Mouse (Mus musculus): ENCODE results near the gene Fam151b.
A peak's percentile ranks its signal among the peaks of the same experiment; 100 is the strongest.

The Fam151b gene

GRCm38 (mm10) chr13:92483852-92484463 is at the start of gene Fam151b:
TSS of gene Fam151b (minus strand) at chr13:92484015.
- DNase-seq (ENCODE audit: low spot score in 2 of 2): peak; percentile 88 to 89

GRCm38 (mm10) chr13:92532216-92532615 is 48.4 kb upstream of the Fam151b start:
- DNase-seq (ENCODE audit: low spot score in 2 of 2): no peak

GRCm38 (mm10) chr13:92531237-92531636 is 47.4 kb upstream of the Fam151b start:
- no peak for DNase-seq (ENCODE audit: low spot score in 2 of 2)

- peak; percentile 90 to 97 for DNase-seq (ENCODE audit: low spot score in 2 of 2)
Measured at GRCm38 (mm10) chr13:92530721-92531211, 47.0 kb upstream of the Fam151b start, which contains the start of gene Zfyve16. TSS of gene Zfyve16 (minus strand) at chr13:92530868.

GRCm38 (mm10) chr13:92529828-92530720 is 46.3 kb upstream of the Fam151b start:
- DNase-seq (ENCODE audit: low spot score in 2 of 2): no peak

- no peak for DNase-seq (ENCODE audit: low spot score in 2 of 2)
Measured at GRCm38 (mm10) chr13:92523178-92523813, 39.5 kb upstream of the Fam151b start.

GRCm38 (mm10) chr13:92504871-92505270 is 21.1 kb upstream of the Fam151b start:
- DNase-seq (ENCODE audit: low spot score in 2 of 2): no peak

GRCm38 (mm10) chr13:92491923-92492322 is 8.1 kb upstream of the Fam151b start:
- DNase-seq (ENCODE audit: low spot score in 2 of 2): no peak

GRCm38 (mm10) chr13:92490817-92491216 is 7.0 kb upstream of the Fam151b start:
- no peak for DNase-seq (ENCODE audit: low spot score in 2 of 2)

GRCm38 (mm10) chr13:92483348-92483747 is 467 bp downstream of the Fam151b start:
- DNase-seq (ENCODE audit: low spot score in 2 of 2): peak; percentile 37 to 38

GRCm38 (mm10) chr13:92470151-92470550 is 13.7 kb downstream of the Fam151b start:
- no peak for DNase-seq (ENCODE audit: low spot score in 2 of 2)

- DNase-seq (ENCODE audit: low spot score in 2 of 2): no peak
Measured at GRCm38 (mm10) chr13:92469381-92469780, 14.4 kb downstream of the Fam151b start.

GRCm38 (mm10) chr13:92467891-92468290 is 15.9 kb downstream of the Fam151b start:
- no peak for DNase-seq (ENCODE audit: low spot score in 2 of 2)

GRCm38 (mm10) chr13:92464698-92465097 is 19.1 kb downstream of the Fam151b start:
- no peak for DNase-seq (ENCODE audit: low spot score in 2 of 2)

- DNase-seq (ENCODE audit: low spot score in 2 of 2): no peak
Measured at GRCm38 (mm10) chr13:92446872-92447271, 36.9 kb downstream of the Fam151b start.

GRCm38 (mm10) chr13:92440286-92440685 is 43.5 kb downstream of the Fam151b start:
- DNase-seq (ENCODE audit: low spot score in 2 of 2): no peak

- DNase-seq (ENCODE audit: low spot score in 2 of 2): no peak
Measured at GRCm38 (mm10) chr13:92438656-92439055, 45.2 kb downstream of the Fam151b start.

GRCm38 (mm10) chr13:92427351-92427855 is 56.4 kb downstream of the Fam151b start:
- no peak for DNase-seq (ENCODE audit: low spot score in 2 of 2)

- peak; percentile 15 to 35 for DNase-seq (ENCODE audit: low spot score in 2 of 2)
Measured at GRCm38 (mm10) chr13:92426294-92427051, 57.3 kb downstream of the Fam151b start.

GRCm38 (mm10) chr13:92425758-92426264 is 58.0 kb downstream of the Fam151b start, which contains the start of gene Ankrd34b:
TSS of gene Ankrd34b (plus strand) at chr13:92425896.
- DNase-seq (ENCODE audit: low spot score in 2 of 2): peak; percentile 22 to 51

- DNase-seq (ENCODE audit: low spot score in 2 of 2): no peak
Measured at GRCm38 (mm10) chr13:92423711-92424110, 60.1 kb downstream of the Fam151b start.

All from frontal cortex, postnatal 10 days (tissue).